Mouse (Mus musculus): ENCODE measurements around the gene Ankrd44.

Gene Ankrd44

DNA sequence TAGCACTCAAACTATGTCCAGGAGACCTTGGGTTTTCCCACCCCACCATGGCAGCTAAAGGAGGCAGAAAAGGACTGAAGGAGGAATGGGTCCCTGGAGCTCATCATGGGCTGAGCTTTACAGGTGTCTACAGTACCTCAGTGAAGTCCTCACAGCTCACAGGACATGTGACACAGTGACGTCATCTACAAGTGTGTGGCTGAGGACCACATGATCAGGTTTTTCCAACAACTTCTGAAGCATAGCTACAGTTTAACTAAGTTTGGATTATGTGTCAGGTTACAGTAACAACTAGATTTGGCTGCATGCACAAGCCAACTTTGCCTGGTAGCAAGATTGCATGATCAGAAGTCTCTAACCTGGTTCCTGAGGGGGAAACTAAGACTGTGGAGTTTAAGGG is 78.9 kb downstream of the Ankrd44 start:
- no peak for DNase-seq (ENCODE audit: low read depth, low spot score)

DNA sequence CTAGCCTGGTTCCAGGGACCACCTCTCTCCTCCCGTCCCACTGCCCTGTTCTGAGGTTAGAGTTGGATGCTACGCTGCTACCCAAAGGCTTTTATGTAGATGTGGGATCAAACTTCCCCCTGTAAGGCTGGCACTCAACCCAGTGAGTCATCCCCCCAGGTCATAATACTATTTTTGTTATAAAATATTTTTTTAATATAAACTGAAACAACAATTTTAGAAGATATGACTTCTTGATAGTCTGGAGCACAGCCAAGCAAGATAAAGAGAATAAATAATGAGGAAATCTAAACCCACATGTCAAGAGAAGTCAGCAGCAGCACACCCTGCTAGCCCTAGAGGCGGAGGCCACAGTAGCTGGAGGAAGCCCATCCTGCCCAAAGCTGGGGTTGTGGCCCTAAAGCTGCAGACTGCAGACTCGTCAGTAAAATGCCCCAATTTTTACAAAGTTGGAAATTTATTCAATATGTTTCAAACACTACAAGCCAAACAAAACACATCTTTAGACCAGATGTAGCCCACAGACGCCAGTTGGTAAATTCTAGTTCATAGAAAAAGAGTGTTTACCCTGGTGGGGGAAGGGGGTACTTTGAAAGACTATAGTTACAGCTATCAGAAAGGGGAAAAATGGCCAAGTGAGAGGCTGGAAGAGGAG is 79.7 kb downstream of the Ankrd44 start:
- no peak for DNase-seq (ENCODE audit: low read depth, low spot score)

DNA sequence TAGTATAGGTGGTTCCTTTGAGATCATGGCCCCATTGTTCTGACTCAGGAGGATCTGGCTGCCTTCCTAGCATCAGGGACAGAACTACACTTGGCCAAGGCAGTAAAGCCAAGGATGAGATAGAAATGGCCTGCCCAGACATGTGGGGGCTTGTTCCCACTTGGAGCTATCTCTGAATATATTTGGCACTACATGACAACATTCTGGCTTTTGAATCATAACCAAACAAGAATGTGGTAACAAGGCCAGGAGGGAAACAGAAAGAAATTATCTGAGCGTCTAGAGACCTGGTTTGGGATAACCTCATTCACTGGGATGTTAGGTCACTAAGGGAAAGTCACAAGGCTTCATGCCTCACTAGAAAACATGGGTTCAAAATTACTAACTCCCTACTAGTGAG is 81.8 kb downstream of the Ankrd44 start:
- DNase-seq (ENCODE audit: low read depth, low spot score): no peak

DNA sequence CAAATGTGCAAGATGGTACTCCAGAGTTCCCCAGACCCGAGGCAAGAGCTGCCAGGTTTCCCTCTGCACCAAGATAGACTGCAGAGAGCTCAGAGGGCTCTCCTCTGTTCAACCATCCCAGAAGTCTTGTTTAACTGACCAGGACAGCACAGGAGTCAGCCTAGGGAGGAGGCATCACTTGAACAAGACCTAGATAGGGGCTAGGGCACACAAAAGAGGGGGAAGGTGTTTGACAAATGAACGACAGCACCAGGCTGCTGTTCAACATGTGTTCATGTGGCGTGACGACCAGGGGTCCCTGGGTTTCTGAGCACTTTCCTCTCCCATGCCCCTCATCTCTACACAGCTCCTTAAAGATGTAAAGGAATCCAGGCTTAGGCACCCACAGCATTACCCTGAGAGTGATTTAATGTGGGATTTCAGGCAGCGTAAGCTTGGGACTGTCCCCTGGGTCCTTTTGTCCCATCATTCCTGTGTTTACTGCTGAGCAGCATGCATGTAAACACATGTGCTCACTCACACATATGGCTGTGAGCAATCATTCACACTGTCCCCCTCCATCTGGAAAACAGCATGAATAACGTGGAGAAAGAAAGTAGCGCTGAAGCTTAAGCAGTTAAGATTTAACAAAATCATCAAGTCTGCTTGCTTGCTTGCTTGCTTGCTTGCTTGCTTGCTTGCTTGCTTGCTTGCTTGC is 83.3 kb downstream of the Ankrd44 start:
- DNase-seq (ENCODE audit: low read depth, low spot score): no peak

DNA sequence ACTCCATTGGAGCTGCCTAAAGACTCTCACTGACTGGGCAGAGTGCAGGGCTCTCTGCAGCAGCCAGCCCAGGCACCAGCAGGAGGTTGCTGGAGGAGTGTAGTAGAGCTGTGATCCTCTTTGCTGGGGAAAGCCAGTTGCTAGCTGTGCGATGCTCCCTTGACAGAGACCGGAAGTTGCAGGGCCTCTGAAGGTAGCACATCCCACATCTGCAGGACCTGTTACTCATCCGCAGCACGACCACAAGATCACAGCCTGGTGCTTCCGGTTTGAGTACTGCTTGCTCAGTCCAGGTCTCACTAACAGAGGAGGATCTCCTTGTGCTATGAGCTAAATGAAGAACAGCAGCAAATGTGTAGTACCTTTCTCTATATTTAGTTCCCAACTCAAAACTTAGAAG is 84.4 kb downstream of the Ankrd44 start:
- no peak for DNase-seq (ENCODE audit: low read depth, low spot score)

DNA sequence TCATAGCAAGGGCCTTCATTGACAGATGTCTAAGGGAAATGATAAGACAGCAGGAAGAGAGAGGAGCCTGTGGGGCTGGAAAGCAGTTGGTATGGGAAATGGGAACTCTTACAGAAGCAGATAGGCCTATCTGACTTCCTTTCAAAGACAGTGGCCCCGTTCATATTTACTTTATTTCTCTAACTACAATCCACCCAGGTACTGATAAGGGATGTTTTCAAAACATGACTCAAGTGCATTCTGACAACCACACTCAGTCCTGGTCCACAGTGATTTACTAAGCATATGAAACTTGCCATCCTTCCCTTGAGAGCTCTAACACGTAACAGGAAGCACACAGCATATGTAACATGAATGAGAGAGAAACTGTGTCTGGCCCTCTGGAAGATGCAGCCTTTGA is 86.1 kb downstream of the Ankrd44 start:
- no peak for DNase-seq (ENCODE audit: low read depth, low spot score)

DNA sequence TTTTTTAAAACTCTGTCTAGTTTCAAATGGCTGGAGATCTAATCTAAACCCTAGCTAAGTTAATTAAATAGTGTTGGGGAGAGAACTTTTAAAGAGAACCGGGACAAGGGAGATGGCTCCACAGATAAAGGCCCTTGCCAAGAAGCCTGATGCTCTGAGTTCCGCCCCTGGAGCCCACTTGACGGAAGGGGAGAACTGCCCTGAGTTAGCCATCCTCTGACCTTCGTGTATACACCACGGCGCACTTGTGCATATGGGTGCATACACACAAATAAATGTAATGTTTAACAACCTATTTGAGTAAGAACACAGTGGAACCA is 87.7 kb downstream of the Ankrd44 start:
- no peak for DNase-seq (ENCODE audit: low read depth, low spot score)

DNA sequence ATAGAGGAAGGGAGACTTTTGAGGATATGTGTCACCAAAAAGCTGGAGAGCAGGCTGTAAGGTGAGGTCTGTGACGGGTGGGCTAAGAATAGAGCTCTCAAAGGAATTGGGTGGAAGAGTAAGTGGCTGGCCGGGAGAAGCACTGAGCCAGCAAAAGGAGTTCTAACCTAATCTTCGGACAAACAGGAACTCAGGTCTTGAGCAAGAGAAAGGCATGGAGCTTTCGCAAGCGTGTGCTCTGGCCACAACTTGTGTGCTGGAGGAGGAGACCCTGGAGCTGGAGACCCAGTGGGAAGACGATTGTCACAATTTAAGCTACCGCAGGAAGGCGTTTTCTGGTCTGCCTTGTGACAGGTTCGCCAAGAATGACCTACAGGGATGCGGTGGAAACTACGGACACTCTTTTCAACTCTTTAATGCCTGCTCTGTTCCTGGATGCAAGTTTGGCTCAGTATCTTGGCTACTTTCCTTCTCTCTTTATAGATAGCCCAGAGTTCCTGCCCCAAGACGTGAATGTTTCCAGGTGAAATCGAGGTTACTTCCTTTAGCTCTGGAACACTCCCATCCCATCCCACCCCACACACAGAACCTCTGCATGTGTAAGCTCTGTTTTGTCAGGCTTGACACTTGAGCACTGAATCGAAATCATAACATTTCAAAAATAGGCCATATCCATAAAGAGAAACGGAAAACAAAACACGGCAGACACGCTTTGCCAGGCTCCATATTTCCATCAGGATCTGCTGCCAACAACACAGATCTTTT is 88.3 kb downstream of the Ankrd44 start:
- no peak for DNase-seq (ENCODE audit: low read depth, low spot score)

DNA sequence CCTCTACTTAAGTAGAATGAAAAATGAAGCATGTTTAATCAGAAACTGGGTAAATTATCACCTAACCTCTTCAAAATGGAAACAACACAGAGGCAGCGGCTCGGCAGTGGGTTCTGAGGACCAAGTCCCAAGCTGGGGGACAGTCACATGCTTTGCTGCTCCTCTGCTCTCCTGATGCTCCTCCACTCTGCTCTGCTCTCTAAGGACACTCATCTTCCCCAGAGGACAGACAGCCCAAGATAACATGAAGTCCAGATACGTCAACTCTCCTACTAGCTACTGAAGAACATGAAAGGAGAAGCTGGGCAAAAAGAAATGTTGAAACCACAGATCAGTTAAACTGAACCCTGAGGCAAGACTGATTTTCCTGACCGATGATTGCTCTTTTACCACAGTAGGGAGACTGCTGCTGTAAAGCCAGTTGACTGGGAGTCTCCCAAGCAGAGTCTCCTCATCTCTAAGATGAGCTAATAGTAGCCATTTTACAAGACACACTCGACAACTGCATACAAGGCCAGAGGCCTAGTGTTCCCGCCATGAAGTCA is 90.5 kb downstream of the Ankrd44 start:
- DNase-seq (ENCODE audit: low read depth, low spot score): no peak

DNA sequence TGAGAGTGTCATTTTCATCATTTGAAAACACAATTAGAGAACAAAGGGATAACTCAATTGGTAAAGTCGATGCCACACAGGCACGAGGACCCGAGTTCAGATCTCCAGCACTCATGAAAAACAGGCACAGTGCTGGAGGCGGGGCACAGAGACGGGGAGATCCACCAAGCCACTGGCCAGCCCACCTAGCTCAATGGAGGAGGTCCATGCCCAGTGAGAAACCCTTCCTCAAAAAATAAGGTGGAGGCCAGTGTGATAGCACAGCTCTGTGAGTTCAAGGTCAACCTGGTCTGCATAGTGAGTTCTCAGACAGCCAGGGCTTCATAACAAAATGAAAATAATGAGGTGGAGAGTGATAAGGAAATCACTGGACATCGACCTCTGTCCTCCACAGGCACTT is 93.0 kb downstream of the Ankrd44 start:
- no peak for DNase-seq (ENCODE audit: low read depth, low spot score)

DNA sequence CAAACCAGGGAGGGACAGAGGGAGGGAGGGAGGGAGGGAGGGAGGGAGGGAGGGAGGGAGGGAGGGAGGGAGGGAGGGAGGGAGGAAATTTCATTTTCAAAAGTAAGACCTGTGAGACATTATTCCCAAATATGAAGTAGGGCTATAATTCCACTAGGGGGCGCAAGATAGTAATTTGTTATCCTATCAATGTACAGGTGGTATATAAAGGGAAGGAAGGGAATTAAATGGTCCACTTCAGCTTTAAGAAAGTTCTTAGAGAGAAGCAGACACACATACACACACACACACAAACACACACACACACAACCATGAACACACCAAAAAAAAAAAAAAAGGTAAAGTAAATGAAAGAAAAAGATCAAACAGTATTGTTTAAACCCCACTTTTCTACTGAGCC is 93.4 kb downstream of the Ankrd44 start:
- peak; percentile 54 for DNase-seq (ENCODE audit: low read depth, low spot score)

DNA sequence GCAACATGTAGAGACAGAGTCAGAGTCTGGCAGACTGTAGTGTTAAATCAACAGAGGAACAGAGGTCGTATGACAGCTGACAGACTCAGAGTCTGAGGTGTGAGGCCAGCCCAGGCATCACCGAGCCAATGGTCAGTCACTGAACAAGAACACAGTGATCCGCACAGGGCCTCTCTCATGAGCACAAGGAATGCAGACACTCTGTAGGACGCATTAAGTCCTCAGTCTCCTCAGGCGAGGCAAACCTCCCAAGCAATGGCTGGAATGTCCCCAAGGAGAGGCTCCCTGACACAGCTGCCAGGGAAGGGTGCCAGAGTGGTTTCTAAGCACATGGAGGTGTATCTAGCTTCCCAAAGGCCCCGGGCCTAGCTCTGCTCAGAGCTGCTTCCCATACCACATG is 96.0 kb downstream of the Ankrd44 start:
- DNase-seq (ENCODE audit: low read depth, low spot score): peak; percentile 10

DNA sequence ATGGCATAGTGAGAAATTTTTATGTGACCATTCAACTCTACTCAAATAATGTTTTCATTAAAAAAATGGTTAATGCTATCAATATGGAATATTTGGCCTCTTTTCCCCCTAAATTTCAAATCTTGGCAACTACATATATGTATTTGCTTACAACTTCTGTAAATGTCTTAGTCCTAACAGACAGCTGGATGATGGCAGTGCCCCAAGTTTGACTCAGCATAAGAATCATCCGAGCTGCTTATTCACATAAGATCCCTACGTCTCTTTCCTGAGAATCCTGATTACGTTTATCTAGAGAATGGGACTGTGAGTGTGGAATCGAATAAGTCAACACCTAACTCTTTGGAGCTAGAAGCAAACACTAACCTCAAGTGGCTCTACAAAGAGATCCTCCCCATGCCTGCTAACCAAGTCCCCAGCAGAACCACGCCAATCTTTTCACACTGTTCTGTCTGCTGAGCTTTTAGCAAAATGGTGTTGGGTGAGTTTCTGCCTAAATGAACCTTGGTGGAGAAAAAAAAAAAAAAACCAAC is 96.4 kb downstream of the Ankrd44 start:
- no peak for DNase-seq (ENCODE audit: low read depth, low spot score)

DNA sequence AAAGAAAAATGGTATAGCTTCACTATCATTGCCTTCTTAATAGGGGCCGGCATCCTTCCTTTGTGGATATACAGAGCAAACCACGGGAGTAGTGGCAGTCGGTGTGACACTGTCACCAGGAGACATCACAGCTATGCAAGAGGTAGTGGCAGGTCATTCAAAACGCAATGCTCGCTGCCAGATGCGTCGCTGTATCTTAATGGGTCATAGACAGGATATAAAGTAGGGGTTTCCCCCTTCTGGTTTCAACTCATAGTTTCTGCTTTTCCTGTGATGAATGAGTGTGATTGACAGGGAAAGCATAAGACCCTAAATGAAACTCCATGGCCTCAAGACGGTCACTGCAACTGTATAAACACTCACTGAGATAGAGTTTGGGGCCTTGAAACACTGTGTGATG is 98.4 kb downstream of the Ankrd44 start:
- DNase-seq (ENCODE audit: low read depth, low spot score): no peak

DNA sequence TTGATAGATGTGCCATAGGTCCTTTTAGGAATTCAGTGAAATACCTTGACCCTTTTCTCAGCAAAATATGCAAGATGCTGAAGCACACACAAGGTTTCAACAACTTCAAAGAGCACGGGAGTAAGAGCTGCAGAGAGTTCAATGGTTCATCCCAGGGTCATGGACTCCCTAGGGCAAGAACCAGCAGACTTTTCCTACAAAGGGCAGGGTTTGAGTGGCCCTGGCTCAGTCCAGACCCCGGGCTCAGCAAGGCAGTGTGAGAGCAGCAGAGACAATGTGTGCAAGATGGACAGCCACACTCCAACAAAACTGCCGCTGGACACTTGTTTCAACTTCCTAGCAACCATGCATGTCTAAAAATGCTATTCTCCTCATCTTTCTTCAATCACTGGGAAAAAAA is 98.8 kb downstream of the Ankrd44 start:
- no peak for DNase-seq (ENCODE audit: low read depth, low spot score)

DNA sequence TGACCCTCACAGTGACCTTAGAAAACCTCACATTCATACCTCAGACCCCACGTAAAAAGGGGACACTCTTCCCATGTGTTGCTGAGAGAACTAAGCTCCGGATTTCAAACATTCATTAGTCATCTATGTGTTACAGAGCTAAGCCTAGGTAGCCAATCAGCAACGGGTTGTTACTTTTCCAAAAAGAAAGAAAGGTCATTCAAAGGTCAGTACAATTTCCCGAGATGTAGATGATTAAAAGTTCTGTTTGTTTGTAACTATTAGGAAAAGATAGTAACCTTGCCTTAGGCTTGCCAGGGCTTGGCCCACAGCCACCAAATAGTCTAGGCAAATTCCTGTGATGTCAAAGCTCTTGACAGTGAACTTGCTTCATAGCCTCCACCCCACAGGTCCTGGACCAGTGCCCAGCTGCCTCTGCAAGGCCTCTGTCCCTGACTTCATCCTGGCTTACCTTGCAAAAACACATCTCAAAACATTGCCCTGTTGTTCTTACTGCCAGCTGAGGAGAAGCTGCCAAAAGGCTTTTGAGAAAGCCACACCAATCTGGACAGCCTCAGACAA is 99.7 kb downstream of the Ankrd44 start:
- no peak for DNase-seq (ENCODE audit: low read depth, low spot score)

DNA sequence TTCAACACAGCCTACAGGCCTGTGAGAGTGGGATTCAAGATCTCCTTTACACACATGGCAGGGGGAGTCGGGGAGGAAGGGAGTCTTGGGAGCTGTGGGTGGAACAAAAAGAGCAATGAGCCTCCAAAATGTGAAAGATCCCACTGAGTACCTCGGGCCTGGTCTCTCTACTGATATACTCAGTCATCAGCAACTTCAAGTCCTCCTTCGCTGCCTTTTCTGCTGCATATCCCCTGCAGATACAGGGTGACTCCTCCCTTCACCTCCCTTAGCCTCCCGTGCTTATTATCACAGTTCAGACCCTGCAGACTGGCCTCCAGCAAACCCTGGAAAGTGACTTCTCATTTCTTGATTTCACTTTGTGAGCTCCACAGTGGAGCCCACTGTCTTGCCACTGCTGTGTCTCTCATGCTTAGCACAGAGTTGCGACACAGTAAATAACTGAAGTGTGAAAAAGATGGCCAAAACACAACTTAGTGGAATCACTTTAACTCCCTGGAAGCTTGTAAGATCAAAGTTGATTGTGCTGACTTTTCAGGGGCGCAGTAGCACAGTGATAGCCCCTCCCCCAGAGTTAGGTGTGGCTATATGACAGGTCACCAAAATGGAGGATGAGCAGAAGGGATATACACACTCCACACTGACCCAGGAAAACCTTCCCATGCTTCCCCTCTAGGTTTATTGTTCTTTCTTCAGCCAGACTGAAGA is 100.3 kb downstream of the Ankrd44 start:
- no peak for DNase-seq (ENCODE audit: low read depth, low spot score)

DNA sequence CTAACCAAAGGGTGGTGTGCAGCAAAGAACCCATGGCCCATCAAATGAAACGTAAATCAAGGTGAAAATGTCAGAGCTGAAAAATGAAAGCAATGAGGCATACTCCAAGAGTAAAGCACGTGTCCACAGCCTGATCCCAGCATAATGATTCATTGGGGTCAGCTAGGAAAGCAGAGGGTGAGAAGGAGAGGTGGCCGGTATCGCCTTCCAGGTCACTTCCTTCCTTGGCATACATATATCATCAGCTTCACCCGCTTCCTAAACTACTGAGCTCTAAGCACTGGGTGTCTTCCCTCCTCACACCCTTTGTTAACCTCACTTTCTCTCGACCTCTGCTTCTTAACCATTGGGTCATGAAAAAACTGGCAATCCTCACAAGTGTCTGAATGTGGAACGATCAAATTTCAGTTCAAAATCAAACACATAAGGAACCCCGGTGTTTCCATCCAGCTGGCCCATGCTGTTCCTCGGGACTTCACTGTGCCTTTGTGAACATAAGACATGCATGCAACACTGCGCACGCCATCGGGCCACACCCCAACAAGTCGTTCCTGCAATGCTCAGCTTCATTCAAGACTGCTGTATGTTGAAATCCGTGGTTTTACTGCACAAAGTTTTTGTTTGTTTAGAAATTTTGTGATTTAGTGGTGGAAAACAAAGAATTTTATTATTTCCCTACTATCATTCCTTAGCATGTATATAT is 101.9 kb downstream of the Ankrd44 start:
- no peak for DNase-seq (ENCODE audit: low read depth, low spot score)

DNA sequence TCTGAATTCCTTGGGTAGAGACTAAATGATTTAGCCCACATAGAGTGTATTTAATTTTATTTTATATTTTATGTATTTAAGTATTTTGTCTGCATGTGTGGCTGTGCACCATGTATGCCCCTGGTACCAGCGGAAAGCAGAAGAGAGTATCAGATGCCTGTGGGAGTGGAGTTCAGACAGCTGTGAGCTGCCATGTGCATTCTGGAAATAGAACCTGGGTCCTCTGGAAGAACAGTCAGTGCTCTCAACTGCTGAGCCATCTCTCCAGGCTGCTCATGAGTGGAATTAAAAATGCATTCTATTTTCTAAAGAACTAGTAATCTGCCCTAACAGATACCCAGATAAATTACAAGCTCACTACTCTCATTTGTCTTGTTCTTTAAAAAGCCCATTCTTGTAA is 104.4 kb downstream of the Ankrd44 start:
- DNase-seq (ENCODE audit: low read depth, low spot score): no peak

DNA sequence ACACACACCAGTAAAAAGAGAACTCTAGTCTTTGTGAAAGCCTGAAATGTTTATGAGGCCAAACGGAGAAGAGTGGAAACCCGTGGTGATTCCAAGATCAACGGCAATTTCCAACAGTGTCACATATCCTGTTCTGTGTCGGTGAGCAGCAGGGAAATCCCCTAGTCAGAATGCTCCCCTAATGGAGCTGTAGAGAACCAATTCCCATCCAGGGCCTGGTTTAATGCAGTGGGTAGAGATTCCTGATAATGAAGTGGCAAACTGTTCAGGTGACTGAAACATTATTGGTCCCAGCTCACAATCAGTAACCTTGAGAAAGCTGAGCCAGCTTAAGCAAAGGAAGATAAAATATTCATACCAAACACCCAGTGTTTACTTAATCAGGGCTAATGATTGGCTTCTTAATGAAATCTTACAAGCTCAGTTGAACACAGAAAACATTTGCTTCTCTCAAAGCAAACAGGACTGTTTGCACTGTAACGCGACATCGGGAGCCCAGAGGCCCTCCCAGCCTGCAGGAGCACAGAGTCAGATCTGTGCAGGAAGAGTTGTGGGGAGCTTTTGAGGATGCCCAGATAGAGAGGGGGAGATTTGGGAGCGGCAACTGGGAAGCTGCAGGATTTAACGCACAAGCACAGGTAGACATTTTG is 110.9 kb downstream of the Ankrd44 start:
- no peak for DNase-seq (ENCODE audit: low read depth, low spot score)
